Mouse (Mus musculus) stomach, embryonic 14.5 days (tissue): ENCODE results near the gene Nr1h4. TPM values are rescaled to one million over a fixed set of nuclear protein-coding genes. Genes with fewer than 3 reads are reported as not detected.

ENCODE experiments used
- ATAC-seq: fragments of 200-750 bp; cut with Nextera tagmentation; 2 replicates; pipeline ENCODE4 v1.8.0; 2017; ENCODE audit warnings: low read depth, moderate TSS enrichment; ENCODE audit not compliant: insufficient number of reproducible peaks, insufficient read depth, low FRiP score
- H3K27ac ChIP-seq: fragments of 300-500 bp; sonication (generic); 2 replicates; pipeline ENCODE4 v1.5.1; 2014; ENCODE audit warnings: mild to moderate bottlenecking, low read length, moderate library complexity, mixed read lengths
- H3K27me3 ChIP-seq: fragments of 300-500 bp; sonication (generic); 2 replicates; pipeline ENCODE4 v1.6.1; 2014; ENCODE audit warnings: low read length, control low read depth, mixed read lengths; ENCODE audit not compliant: control insufficient read depth, insufficient read depth
- H3K36me3 ChIP-seq: fragments of 300-500 bp; sonication (generic); 2 replicates; pipeline ENCODE4 v1.6.1; 2014; ENCODE audit warnings: mild to moderate bottlenecking, control low read depth, low read length, moderate library complexity, mixed read lengths; ENCODE audit not compliant: control insufficient read depth, insufficient read depth
- H3K4me1 ChIP-seq: fragments of 300-500 bp; sonication (generic); 2 replicates; pipeline ENCODE4 v1.6.1; 2014; ENCODE audit warnings: low read length, control low read depth, mixed read lengths; ENCODE audit not compliant: control insufficient read depth, insufficient read depth
- H3K4me2 ChIP-seq: fragments of 300-500 bp; sonication (generic); replicated peaks from 2 replicates; pipeline ENCODE4 v1.6.1; 2014; ENCODE audit warnings: low read depth, low read length, control low read depth
- H3K4me3 ChIP-seq: fragments of 300-500 bp; sonication (generic); 2 replicates; pipeline ENCODE4 v1.5.1; 2014; ENCODE audit warnings: low read depth, low read length, control low read depth
- H3K9ac ChIP-seq: fragments of 300-500 bp; sonication (generic); replicated peaks from 2 replicates; pipeline ENCODE4 v1.6.1; 2014; ENCODE audit warnings: low read depth, mild to moderate bottlenecking, control low read depth, low read length, moderate library complexity, mixed read lengths
- H3K9me3 ChIP-seq: fragments of 300-500 bp; sonication (generic); 2 replicates; pipeline ENCODE4 v1.6.1; 2016; ENCODE audit warnings: low read depth, low read length, control low read depth; ENCODE audit not compliant: control insufficient read depth
- WGBS: fragments of 180-500 bp; shearing (Covaris S2); extraction: QIAGEN DNeasy Blood & Tissue Kit; methylation state at CpG from one replicate; pipeline ENCODE4 v1.1.7; 2014; 5-methylcytosine and 5-hydroxymethylcytosine counted together
- polyA plus RNA-seq: library from polyadenylated mRNA; unstranded; fragments of >200 nt; fragmentation: Nextera tagmentation; extraction: Ambion mirVana; gene quantifications from 2 replicates; pipeline ENCODE4 v1.2.1, GENCODE M21; 2014

Nr1h4 gene
- polyA plus RNA-seq, 1 experiment from 2014 or later = 1.9 TPM

DNA sequence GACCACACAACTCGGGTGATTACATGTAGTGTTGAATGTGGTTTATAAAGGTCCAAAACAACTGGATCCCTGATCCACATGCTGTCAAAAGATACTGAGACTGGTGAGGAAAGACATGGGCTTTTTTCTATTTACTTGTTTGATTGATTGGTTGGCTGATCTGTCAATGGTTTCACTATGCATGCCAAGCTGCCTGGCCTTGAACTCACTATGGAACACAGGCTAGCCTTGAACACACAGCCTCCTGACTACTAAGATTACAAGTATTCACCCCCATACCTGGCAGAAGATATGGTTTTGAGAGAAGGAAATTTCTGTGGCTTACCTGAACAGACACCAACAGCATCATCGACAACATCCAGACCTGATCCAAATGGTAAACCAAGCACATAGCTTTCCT, 15.0 kb downstream of the Nr1h4 start:
- 87% methylated on average over 2 of the region's 2 CpGs for WGBS
- no peak for ATAC-seq
- Histone ChIP-seq H3K4me2 (no peak overlapping the region), H3K9me3 (no peaks in the 10 kb centered on the region), H3K36me3 (no peaks in the 10 kb centered on the region), H3K27me3 (no peaks in the 10 kb centered on the region), H3K27ac (no peak overlapping the region), H3K4me1 (no peaks in the 10 kb centered on the region), H3K4me3 (no peak overlapping the region), H3K9ac (no peak overlapping the region)

DNA sequence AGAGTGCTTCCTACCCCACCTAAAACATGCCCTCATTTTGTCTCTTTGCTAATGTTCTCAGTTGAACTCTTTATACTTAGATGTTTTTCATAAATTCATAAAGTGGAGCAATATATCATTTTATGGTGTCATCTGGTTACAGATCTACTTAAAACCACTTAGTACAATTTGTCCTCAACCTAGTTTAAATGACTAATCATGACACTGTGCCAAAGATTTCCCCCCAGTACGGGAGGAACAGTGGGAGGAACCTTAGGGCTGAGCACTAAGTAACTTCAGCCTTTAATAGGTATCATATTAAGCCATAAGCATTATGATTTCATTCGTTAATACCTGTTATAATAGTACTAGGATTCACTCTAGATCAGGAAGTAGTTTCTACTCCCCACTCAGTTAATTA, 17.6 kb downstream of the Nr1h4 start:
- no peak overlapping the region for H3K4me2 ChIP-seq
- H3K4me3 ChIP-seq = no peak overlapping the region
- H3K9ac ChIP-seq = no peak overlapping the region
- H3K4me1 ChIP-seq = no peaks in the 10 kb centered on the region
- no peak overlapping the region for H3K27ac ChIP-seq
- no peaks in the 10 kb centered on the region for H3K36me3 ChIP-seq
- no peaks in the 10 kb centered on the region for H3K9me3 ChIP-seq
- WGBS = 52% methylated on average over 2 of the region's 2 CpGs
- H3K27me3 ChIP-seq = no peaks in the 10 kb centered on the region
- no peak for ATAC-seq

DNA sequence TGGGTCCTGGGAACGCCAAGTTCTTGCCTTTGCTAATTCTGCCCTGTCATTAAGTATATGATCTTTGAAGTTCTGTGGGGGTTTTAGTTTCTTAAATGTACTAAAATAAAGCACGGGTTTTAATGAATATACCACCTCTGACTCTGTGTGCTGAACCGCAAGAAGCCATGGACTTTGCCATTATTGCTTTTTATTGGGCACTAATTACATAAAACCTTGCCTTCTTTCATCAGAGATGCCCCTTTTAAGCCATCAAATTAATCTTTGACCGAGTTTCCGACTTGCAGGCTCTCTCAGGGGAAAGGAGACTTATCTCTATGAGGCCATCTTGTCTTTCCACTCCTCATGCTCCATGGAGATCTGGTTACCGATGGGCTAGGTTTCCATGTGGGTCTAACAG, 20.8 kb downstream of the Nr1h4 start:
- Histone ChIP-seq H3K36me3 (no peaks in the 10 kb centered on the region), H3K9me3 (no peaks in the 10 kb centered on the region), H3K9ac (no peak overlapping the region), H3K4me2 (no peak overlapping the region), H3K27me3 (no peaks in the 10 kb centered on the region), H3K27ac (no peak overlapping the region), H3K4me3 (no peak overlapping the region), H3K4me1 (no peaks in the 10 kb centered on the region)
- ATAC-seq = no peak
- 76% methylated on average over 6 of the region's 6 CpGs for WGBS

GRCm38 (mm10) chr10:89510547-89510946, 22.8 kb downstream of the Nr1h4 start:
- Histone ChIP-seq H3K27ac (no peak overlapping the region), H3K9me3 (no peaks in the 10 kb centered on the region), H3K36me3 (no peaks in the 10 kb centered on the region), H3K9ac (no peak overlapping the region), H3K4me2 (no peak overlapping the region), H3K4me3 (no peak overlapping the region), H3K4me1 (no peaks in the 10 kb centered on the region; the same call in 1 of the 2 replicates), H3K27me3 (no peaks in the 10 kb centered on the region)
- WGBS = 78% methylated on average over 2 of the region's 2 CpGs
- ATAC-seq = no peak

- Histone ChIP-seq H3K9ac (no peak overlapping the region), H3K36me3 (no peaks in the 10 kb centered on the region), H3K27ac (no peak overlapping the region), H3K4me3 (no peak overlapping the region), H3K9me3 (no peaks in the 10 kb centered on the region), H3K27me3 (no peaks in the 10 kb centered on the region), H3K4me1 (no peaks in the 10 kb centered on the region; the same call in 1 of the 2 replicates), H3K4me2 (no peak overlapping the region)
- no peak for ATAC-seq
- 75% methylated on average over 2 of the region's 2 CpGs for WGBS
Observed at GRCm38 (mm10) chr10:89508567-89508966, 24.8 kb downstream of the Nr1h4 start.

DNA sequence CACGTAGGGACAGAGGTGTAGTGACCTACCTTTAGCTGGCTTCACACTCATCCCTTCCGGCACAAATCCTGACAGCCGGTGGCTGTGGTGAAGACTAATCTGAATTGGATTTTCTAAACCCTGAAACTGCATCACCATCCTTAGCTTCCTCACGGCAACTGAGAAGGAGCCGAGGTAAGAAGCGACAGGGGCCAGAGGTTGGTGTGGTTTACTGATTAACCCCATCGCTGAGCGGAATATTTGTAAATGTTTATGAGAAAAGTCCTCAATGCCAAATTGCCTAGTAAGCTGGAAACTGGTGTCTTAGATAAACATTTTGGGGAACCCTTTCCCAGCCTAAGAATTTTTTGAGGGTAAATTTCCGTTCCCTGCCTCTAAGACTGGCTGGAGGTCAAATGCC, 26.9 kb downstream of the Nr1h4 start:
- no peaks in the 10 kb centered on the region for H3K27me3 ChIP-seq
- H3K36me3 ChIP-seq = no peaks in the 10 kb centered on the region
- H3K4me3 ChIP-seq = no peak overlapping the region
- H3K9me3 ChIP-seq = no peaks in the 10 kb centered on the region
- no peaks in the 10 kb centered on the region; the same call in 1 of the 2 replicates for H3K4me1 ChIP-seq
- no peak overlapping the region for H3K27ac ChIP-seq
- 31% methylated on average over 9 of the region's 9 CpGs for WGBS
- no peak overlapping the region for H3K4me2 ChIP-seq
- no peak overlapping the region for H3K9ac ChIP-seq
- ATAC-seq = no peak

DNA sequence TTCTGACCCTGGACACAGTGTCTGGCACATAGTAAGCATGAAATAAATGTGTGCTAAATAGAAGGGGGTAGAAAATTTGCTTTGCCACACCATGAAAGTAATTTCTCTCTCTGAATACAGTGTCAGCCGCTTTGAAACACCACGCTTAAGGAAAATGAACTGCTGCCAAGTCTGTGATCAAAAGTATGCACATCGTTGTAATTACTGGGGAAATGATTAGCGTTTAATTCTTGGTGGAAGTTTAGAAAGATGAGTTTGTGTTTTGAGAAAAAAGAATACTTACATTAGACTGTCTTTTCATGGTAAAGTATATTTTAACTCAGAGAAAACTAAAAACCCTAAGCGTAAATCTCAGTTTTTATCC, 27.8 kb downstream of the Nr1h4 start:
- Histone ChIP-seq H3K27ac (no peak overlapping the region), H3K9ac (no peak overlapping the region), H3K4me1 (no peaks in the 10 kb centered on the region; the same call in 1 of the 2 replicates), H3K4me3 (no peak overlapping the region), H3K9me3 (no peaks in the 10 kb centered on the region), H3K27me3 (no peaks in the 10 kb centered on the region), H3K36me3 (no peaks in the 10 kb centered on the region), H3K4me2 (no peak overlapping the region)
- WGBS = 69% methylated on average over 5 of the region's 5 CpGs
- ATAC-seq = no peak

DNA sequence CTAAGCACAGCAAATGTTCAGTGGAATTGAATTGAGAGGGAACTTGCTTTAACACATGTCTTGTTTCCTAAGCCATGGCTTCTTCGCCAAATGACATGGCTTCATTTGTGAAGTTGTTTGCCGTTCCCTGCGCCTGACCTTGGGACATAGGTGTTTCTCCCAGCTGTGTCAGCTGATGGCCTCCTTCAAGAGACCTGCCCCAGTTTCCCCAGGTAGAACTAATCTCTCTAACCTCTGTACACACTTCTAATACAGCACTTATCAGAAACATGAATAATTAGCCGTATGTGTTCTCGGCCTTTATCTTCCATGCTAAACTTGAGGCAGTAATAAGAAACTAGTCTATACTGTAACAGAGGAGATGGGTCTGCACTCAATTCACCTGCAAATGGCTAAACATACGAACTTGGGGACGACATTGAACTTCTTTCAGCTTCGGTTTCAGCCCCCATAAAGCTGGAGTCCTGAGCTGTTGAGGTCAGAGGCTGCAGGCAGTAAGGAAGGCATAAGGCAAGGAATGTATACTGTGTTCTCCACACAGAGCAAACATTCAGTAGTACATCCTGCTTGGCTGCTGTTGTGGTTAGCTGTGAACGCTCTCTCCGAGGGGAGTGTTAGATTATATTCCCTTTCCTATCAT, 28.3 kb downstream of the Nr1h4 start:
- H3K27me3 ChIP-seq = no peaks in the 10 kb centered on the region
- H3K4me3 ChIP-seq = no peak overlapping the region
- H3K4me1 ChIP-seq = no peaks in the 10 kb centered on the region; the same call in 1 of the 2 replicates
- no peak overlapping the region for H3K9ac ChIP-seq
- WGBS = 56% methylated on average over 10 of the region's 10 CpGs
- H3K4me2 ChIP-seq = no peak overlapping the region
- H3K36me3 ChIP-seq = no peaks in the 10 kb centered on the region
- no peaks in the 10 kb centered on the region for H3K9me3 ChIP-seq
- H3K27ac ChIP-seq = no peak overlapping the region
- peak; percentile 65; the same call in 1 of the 2 replicates for ATAC-seq

GRCm38 (mm10) chr10:89502986-89503560, 30.3 kb downstream of the Nr1h4 start:
- Histone ChIP-seq H3K4me1 (no peaks in the 10 kb centered on the region; the same call in 1 of the 2 replicates), H3K27ac (no peak overlapping the region), H3K27me3 (no peaks in the 10 kb centered on the region), H3K9ac (no peak overlapping the region), H3K4me3 (no peak overlapping the region), H3K36me3 (no peaks in the 10 kb centered on the region), H3K9me3 (no peaks in the 10 kb centered on the region), H3K4me2 (no peak overlapping the region)
- no peak for ATAC-seq
- WGBS = 62% methylated on average over 5 of the region's 5 CpGs
